ENCODE assay signal across 10 mouse cellular contexts in the genomic region with DNA sequence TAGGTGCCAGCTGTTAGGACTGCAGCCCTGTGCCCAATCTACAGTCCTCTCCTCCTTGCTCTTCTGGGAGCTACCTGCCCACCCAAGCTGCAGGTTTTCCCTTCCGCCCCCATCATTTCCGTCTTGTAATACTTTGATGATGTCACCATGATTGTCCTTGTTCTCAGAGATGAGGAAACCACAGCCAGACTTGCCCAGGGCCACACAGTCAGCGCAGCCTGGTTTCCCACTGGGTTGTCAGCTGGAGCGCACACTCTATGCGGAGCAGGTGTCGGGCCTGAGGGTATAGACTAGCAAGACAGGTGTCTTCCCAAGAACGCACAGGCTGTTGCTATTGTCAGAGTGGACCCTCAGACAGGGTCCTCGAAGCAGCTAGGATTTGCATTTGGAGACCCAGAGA. TPM values are rescaled to one million over a fixed set of nuclear protein-coding genes. Genes with fewer than 3 reads are reported as not detected.
DNase-seq lines count a peak whose midpoint lies in the region; ATAC-seq and TF ChIP-seq lines count a peak whose summit lies in the region.
"Had no signal": no experiment of that assay in that cellular context is flagged by ENCODE, and none has a peak within 500 bp of the region (broad histone marks: within the 10 kb centered on the region; RNA-seq: fewer than 3 reads in every experiment).

No protein-coding gene starts in this region.

- no peaks in the 10 kb centered on the region for H3K27me3 ChIP-seq in kidney, adult 2 months (replicated peaks; ENCODE audit: control insufficient read depth, insufficient read depth, low read length)
- no peaks in the 10 kb centered on the region for H3K27me3 ChIP-seq in intestine, postnatal 0 days (replicated peaks; ENCODE audit: control insufficient read depth, insufficient read depth, low read length)

- no peak for DNase-seq in kidney, adult 2 months
- no peak for DNase-seq in kidney, adult 9 months
- DNase-seq in adrenal gland, adult 2 months: peak; percentile 80
- DNase-seq in spleen, adult 18-20 months: no peak
- no peak for DNase-seq in layer of hippocampus, adult 9-11 months
- DNase-seq: right cerebral cortex, postnatal 4 days had no signal

- no peaks in the 10 kb centered on the region for H3K36me3 ChIP-seq in kidney, adult 2 months (ENCODE audit: control insufficient read depth, insufficient read depth, low read length)
- no peaks in the 10 kb centered on the region; the same call in 1 of the 2 replicates for H3K36me3 ChIP-seq in intestine, postnatal 0 days (ENCODE audit: control insufficient read depth, insufficient read depth)

- TF ChIP-seq POLR2A in kidney, adult 2 months (IDR thresholded peaks at IDR 0.05; ENCODE audit: low read depth, low read length): no peak

- WGBS in kidney, adult 2 months: 88% methylated on average over 8 of the region's 8 CpGs
- 66% methylated on average over 8 of the region's 8 CpGs for WGBS in intestine, postnatal 0 days

- TF ChIP-seq CTCF in kidney, adult 2 months (conservative IDR thresholded peaks at IDR 0.05; ENCODE audit: insufficient read depth, insufficient read length, low read depth, low read length): no peak
- TF ChIP-seq CTCF in intestine, postnatal 0 days (IDR thresholded peaks at IDR 0.05; ENCODE audit: low read depth): no peak

- no peak overlapping the region for H3K4me3 ChIP-seq in kidney, adult 2 months (ENCODE audit: insufficient read depth, low read depth, low read length)
- H3K4me3 ChIP-seq in intestine, postnatal 0 days (ENCODE audit: low read depth, low read length): no peak overlapping the region

- peak; percentile 86 for ATAC-seq in CD4-positive, CD25-positive, alpha-beta regulatory T cell, adult 4 months
- ATAC-seq in intestine, postnatal 0 days: peak; percentile 32

- H3K9me3 ChIP-seq in intestine, postnatal 0 days (ENCODE audit: control insufficient read depth): no peaks in the 10 kb centered on the region

- no peak overlapping the region for H3K4me2 ChIP-seq in intestine, postnatal 0 days (replicated peaks; ENCODE audit: low read depth)

- peak overlapping the region; percentile 93 for H3K27ac ChIP-seq in kidney, adult 2 months (ENCODE audit: insufficient read depth, low read depth, low read length)
- H3K27ac ChIP-seq in intestine, postnatal 0 days (ENCODE audit: low read depth, low read length): peak overlapping the region; percentile 87

- H3K9ac ChIP-seq in intestine, postnatal 0 days (ENCODE audit: low read depth, low read length): no peak overlapping the region

- peaks cover 67% of the 10 kb centered on the region for H3K4me1 ChIP-seq in kidney, adult 2 months (ENCODE audit: control insufficient read depth, insufficient read depth, low read length)
- peaks cover 19% of the 10 kb centered on the region for H3K4me1 ChIP-seq in intestine, postnatal 0 days (replicated peaks; ENCODE audit: control insufficient read depth, insufficient read depth, low read length)

RNA-seq across cellular contexts. Expression of gene Ccdc12, which starts 28.9 kb away (rescaled TPM):
- polyA plus RNA-seq in kidney, adult 2 months (2012; rRNA removed): 95.9 and 125 TPM in 2 replicates
- 100 to 1,000 TPM; 225 to 243 TPM for polyA plus RNA-seq in CD4-positive, CD25-positive, alpha-beta regulatory T cell, adult 4 months (2017; shearing (Covaris generic))
- 10 to 100 TPM; 51.6 to 71.6 TPM for total RNA-seq in adrenal gland, adult 2 months (2021)
- 38.4 and 45.5 TPM in 2 replicates for polyA plus RNA-seq in adrenal gland, adult 2 months (2012; rRNA removed)
- polyA plus RNA-seq in intestine, postnatal 0 days (2015; fragmentation: Nextera tagmentation; extraction: Ambion mirVana): 122 and 124 TPM in 2 replicates

RNA-seq across cellular contexts. Expression of gene Nbeal2, which starts 31.2 kb away (rescaled TPM):
- 41.6 and 49.2 TPM in 2 replicates for polyA plus RNA-seq in kidney, adult 2 months (2012; rRNA removed)
- polyA plus RNA-seq in CD4-positive, CD25-positive, alpha-beta regulatory T cell, adult 4 months (2017; shearing (Covaris generic)): 10 to 100 TPM; 20.1 to 20.5 TPM
- 1 to 10 TPM; 5.5 to 7.1 TPM for total RNA-seq in adrenal gland, adult 2 months (2021)
- polyA plus RNA-seq in adrenal gland, adult 2 months (2012; rRNA removed): 22.5 and 30.8 TPM in 2 replicates
- polyA plus RNA-seq in intestine, postnatal 0 days (2015; fragmentation: Nextera tagmentation; extraction: Ambion mirVana): 1.0 and 1.3 TPM in 2 replicates

RNA-seq across cellular contexts. Expression of gene Myl3, which starts 56.5 kb away (rescaled TPM):
- 1.6 and 11.5 TPM in 2 replicates for polyA plus RNA-seq in kidney, adult 2 months (2012; rRNA removed)
- not detected for polyA plus RNA-seq in CD4-positive, CD25-positive, alpha-beta regulatory T cell, adult 4 months (2017; shearing (Covaris generic))
- under 1 TPM in 1 of 2 experiments, not detected in 1; 0.66 TPM for total RNA-seq in adrenal gland, adult 2 months (2021)
- polyA plus RNA-seq in adrenal gland, adult 2 months (2012; rRNA removed): 0.22 TPM in 1 of 2 replicates, not detected in the other
- polyA plus RNA-seq in intestine, postnatal 0 days (2015; fragmentation: Nextera tagmentation; extraction: Ambion mirVana): 0.16 TPM in 1 of 2 replicates, not detected in the other
- total RNA-seq: common myeloid progenitor, adult 5-6 weeks had no signal
- polyA plus RNA-seq: liver, adult 2 months had no signal
